Mouse (Mus musculus): ENCODE results near the gene Fgfr2.
A peak's percentile ranks its signal among the peaks of the same experiment; 100 is the strongest.

Fgfr2 gene

DNA sequence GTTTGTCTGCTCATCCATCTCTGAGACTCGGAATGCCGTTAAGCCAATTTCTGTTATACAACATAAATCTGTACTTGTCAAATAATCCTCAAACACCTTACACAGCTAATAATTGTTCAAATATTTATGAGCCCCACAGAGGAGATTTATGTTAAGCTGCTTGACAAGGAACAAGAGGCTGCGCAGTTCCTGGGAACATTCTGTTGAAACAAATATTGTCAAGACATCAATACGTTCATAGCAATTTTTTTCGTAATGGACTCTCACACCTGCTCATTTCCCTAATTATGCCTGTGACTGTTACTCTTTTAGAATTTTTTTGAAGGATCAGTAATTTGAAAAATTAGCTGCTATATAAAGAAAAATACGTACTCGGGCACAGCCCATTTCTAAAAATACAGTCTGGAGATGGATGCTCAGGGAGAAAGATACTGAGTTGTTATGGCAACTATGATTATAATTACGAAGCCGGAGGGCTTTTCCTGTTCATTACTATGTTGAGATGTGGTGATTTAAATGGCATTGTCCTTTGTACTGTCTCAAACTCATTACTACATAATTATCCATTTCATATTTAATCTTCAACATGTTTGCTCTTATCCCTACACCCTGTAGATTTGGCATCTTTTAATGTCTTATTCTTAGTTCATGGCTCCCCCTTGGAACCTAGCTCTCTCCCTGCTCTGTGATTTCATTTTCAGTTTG, 964.7 kb downstream of the Fgfr2 start:
- DNase-seq (ENCODE audit: low read depth): no peak

- DNase-seq (ENCODE audit: low read depth): no peak
Observed at GRCm38 (mm10) chr7:132154368-132154961, 968.7 kb downstream of the Fgfr2 start, which contains the start of gene Cpxm2. Gene Cpxm2 (minus strand): TSS chr7:132154739.

GRCm38 (mm10) chr7:132153725-132154147, 969.4 kb downstream of the Fgfr2 start:
- DNase-seq (ENCODE audit: low read depth): no peak

- no peak for DNase-seq (ENCODE audit: low read depth)
Observed at GRCm38 (mm10) chr7:132145227-132145800, 977.8 kb downstream of the Fgfr2 start.

DNA sequence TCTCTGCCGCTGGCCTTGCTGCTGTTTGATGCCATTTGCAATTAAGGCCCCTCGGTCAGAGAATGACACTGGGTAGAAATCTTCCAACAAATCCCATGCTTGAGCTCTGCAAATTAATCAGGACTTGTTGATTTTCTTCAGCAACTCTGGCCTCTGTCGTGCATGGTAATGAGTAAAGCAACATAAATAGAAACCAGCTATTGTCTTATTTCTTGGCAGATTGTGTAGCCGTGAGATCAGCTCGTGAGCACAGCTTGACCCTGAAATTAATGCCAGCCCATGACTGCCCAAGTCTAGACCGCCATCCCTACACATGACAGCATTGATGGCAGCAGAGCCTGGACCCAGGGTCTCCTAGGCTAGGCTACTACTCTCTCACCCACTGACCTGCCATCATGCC, 994.5 kb downstream of the Fgfr2 start:
- no peak for DNase-seq (ENCODE audit: low read depth)

- no peak for DNase-seq (ENCODE audit: low read depth)
Observed at GRCm38 (mm10) chr7:132124948-132125347, 998.2 kb downstream of the Fgfr2 start.

GRCm38 (mm10) chr7:132123211-132123610, 999.9 kb downstream of the Fgfr2 start:
- DNase-seq (ENCODE audit: low read depth): peak; percentile 49

DNA sequence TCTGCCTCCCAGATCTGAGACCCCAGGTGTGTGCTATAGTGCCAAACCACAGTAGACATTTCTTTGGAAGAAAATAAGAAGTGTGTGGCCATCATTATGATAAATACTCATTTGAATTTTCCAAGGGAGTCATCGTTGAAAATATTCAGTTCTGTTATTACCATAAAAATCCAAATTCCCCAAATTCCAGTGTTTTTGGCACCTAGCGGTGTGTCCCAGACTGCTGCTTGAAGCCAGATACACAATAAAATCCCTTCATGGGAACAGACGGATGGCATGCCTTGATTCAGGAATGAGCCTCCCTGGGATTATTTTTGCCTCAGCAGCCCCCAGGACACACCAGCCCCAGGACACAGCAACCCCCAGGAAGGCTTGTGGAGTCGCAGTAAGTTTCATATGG, 1003.3 kb downstream of the Fgfr2 start:
- no peak for DNase-seq (ENCODE audit: low read depth)

- no peak for DNase-seq (ENCODE audit: low read depth)
Observed at GRCm38 (mm10) chr7:132111770-132112169, 1011.4 kb downstream of the Fgfr2 start.

GRCm38 (mm10) chr7:132110308-132110707, 1012.8 kb downstream of the Fgfr2 start:
- DNase-seq (ENCODE audit: low read depth): no peak

GRCm38 (mm10) chr7:132106891-132107290, 1016.3 kb downstream of the Fgfr2 start:
- no peak for DNase-seq (ENCODE audit: low read depth)

- no peak for DNase-seq (ENCODE audit: low read depth)
Observed at GRCm38 (mm10) chr7:132105326-132105725, 1017.8 kb downstream of the Fgfr2 start.

DNA sequence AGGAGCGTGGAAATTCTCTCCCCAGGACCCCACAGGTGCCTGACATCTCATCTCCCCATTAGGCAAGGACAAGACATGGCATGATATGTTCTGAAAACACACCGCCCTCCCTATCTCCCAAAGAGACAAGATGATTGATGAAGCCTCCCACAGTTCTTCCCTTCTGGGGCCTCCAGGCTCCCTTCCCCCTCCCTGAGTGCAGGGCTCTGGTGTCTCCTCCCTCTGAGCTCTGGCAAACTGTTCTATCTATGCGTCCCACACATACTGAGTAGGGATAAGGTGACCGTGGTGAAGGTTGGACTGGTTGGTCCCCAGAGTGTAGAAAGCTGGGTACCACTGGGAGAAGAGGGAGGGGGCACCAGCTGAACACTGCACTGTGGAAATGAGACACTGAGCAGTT, 1024.7 kb downstream of the Fgfr2 start:
- no peak for DNase-seq (ENCODE audit: low read depth)

DNA sequence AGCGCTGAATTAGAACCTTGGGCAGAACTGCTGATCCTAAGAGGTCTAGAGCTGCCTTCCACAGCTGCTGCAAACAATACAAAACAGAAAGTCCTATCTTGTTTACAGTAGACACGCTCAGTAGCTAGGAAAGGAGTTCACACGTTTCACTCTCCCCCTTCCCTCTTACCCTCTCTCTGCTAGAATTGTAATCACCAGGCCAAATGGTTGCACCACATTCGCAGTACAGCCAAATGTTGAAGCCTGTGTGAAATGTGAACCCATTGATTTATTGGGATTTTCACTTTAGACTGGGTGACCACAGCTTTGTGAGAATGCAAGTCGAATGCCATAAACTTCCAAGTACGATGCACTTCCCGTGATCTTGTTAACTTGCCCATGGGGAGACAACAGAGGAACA, 1028.5 kb downstream of the Fgfr2 start:
- DNase-seq (ENCODE audit: low read depth): no peak

- no peak for DNase-seq (ENCODE audit: low read depth)
Observed at GRCm38 (mm10) chr7:132091551-132091950, 1031.6 kb downstream of the Fgfr2 start.

- DNase-seq (ENCODE audit: low read depth): no peak
Observed at GRCm38 (mm10) chr7:132088606-132089005, 1034.5 kb downstream of the Fgfr2 start.

DNA sequence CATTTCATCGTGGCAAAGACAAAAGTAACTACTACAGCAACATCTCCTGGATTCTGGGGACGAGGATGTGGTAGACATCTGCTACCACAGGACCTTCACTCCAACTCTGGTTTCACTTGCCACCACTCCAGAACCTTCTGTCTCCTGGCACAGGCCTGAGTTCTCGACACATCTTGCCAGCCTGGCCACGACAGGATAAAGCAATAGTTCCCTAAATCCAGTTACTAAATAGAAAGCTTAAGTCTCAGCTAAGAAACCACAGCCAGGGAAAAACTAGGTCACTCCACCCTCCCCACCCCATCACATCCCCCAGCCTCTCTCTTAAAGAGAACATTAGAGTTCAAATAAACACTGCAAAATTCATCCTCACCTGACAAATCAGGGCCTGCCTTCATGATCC, 1035.0 kb downstream of the Fgfr2 start:
- DNase-seq (ENCODE audit: low read depth): no peak

GRCm38 (mm10) chr7:132075825-132076224, 1047.3 kb downstream of the Fgfr2 start:
- DNase-seq (ENCODE audit: low read depth): no peak

GRCm38 (mm10) chr7:132074503-132074902, 1048.6 kb downstream of the Fgfr2 start:
- DNase-seq (ENCODE audit: low read depth): no peak

DNA sequence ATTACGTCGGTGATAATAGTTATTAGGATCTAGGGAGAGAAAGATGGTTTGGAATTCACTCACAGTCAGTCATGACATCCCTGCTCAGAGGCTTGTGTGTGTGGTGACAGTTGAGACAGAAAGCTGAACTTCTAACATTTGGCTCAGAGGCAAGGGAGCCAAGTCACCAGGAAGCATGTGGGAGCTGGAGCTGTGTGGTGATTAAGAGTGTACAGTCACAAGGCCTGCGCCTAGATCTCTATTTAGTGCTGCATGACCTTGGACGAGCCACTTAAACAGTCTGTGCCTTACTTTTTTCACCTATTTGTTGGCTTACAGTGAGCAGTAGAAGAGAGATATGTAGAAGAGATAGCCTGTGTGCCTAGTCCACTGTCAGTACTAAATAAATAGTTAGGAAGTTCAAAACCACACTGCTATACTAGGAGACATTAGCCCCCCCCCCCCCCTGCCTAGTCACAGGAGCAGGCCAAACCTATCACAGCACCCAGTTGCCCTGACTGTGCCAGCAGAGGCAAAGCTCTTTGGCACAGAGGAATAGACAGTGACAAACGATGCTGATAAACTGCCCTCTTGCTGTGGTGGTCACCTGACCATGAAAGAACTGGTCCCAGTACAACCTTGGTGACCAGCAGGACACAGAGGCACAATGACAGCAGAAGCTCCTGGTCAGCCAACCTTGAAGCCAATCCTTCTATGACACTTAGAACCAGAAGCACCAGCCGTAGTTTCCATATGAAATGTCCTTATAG, 1052.1 kb downstream of the Fgfr2 start:
- DNase-seq (ENCODE audit: low read depth): no peak

DNA sequence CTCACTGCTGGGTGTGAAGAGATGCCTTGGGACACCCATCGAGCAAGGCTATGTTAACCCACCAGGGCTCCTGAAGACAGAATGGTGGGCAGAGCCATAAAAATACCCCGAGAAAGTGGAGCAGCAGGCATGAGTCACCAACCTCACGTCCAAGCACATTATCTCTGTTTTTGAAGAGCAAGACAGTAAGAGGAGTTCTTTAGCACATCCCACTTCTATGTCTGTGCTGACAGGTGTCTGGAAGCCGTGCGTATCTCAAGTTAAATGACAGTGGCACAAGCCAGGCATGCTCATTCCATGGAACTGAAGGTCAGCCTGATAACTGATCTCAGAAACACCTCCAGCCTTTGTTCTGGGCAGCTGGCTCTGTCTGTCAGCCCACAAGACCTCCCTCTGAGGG, 1055.2 kb downstream of the Fgfr2 start:
- DNase-seq (ENCODE audit: low read depth): no peak

GRCm38 (mm10) chr7:132067511-132067910, 1055.6 kb downstream of the Fgfr2 start:
- DNase-seq (ENCODE audit: low read depth): no peak

DNA sequence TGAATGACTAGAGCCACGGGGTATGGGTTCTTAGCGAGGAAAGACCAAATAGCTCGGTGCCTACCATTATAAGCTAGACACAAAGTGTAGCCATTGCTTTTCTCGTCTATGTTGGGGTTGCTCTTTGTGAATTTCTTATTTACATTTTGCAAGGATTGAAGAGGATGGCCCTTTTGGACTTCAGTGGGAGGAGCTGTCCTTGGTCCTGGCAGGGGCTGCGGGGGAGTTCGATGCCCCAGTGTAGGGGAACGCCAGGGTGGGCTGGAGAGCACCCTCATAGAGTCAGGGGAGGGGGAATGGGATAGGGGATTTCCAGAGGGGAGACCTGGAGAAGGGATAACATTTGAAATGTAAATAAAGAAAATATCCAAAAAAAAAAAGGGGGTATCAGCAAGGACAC, 1063.0 kb downstream of the Fgfr2 start:
- DNase-seq (ENCODE audit: low read depth): no peak

Measured in NIH3T3 (cell line).